Mouse (Mus musculus) lung, adult 18-20 months (tissue): Measurements from ENCODE around the gene Uqcc2.

Experiments used
- DNase-seq, 2 experiments: peaks; one replicate each; pipeline ENCODE4 v3.0.0; 2022; ENCODE audit warnings: mixed read lengths in 2 of 2

The Uqcc2 gene

DNA sequence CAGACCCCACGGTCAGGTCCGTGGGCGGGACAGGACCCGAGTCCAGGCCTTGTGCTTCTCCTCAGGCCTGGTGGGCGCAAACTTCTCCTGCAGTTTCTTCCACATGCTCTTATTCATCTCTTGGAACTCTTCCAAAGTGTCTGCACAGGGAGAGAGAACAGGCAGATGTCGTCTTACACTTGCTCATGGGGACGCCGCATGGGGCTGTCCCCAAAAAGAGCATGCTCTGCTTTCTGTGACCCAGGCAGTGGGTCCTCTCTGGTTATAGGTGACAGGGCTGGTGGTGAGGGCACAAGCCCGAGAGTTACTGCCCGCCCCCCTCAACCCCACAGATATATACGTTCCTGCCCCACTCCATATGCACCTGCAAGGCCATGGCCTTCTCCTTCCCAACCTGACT, 11.0 kb downstream of the Uqcc2 start:
- no peak for DNase-seq

DNA sequence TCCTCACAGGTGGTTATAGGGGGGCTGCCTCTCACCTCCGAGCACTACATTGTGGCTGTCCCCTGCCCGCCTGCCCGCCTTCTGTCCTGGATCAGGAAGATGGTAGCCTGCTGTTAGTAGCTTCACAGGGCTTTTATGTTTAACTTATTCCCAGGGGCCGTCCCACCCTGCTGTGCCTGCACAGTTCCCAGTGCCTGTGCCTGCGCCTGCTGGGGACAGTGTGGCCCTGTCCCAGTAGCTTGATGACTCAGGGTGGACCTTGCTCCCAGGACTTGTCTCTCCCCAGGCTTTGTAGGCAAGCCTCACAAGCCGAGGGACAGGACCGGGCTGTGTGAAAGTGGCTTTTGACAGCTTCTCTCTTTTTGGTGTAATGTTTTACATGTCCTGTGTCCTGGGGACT, 11.9 kb downstream of the Uqcc2 start:
- no peak for DNase-seq

DNA sequence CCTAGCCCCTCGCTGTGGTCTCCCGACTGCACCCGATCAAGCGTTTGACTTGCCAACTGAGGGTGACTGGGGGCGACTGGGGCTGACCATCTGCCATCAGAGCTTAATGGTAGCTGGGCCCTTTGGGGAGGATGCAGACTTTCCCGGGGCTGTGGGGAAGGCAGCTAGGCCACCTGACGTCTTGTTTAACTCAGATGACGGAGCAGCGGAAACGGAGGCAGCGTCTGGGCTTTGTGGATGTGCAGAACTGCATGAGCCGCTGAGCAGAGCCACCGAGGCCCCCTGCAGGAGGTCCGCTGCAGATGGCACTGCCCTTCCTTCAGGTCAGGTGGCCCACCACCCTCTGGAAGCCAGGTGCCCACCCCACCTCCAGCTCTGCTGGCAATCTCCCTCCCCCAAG, 12.4 kb downstream of the Uqcc2 start:
- no peak for DNase-seq

DNA sequence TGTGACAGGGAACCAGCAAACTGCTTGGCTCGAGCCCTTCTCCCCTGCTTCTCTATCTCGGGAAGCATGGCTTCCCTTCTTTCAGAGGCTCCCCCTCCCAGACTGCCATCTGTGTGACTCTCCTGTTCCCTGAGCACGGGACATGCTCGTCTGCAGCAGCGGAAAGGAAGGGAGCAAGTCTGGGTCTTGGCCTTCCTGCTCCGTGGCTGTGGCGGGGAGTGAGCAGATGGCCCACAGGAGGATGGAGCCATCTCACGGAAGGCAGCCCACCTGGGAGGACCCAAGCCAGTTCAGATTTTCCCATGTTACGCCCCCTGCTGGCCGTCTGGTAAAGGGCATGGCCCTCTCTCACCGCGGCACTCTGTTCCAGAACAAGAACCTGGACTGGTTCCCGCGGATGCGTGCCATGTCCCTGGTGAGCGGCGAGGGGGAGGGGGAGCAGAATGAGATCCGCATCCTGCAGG, 13.1 kb downstream of the Uqcc2 start:
- DNase-seq = peak; percentile 61 to 68

DNA sequence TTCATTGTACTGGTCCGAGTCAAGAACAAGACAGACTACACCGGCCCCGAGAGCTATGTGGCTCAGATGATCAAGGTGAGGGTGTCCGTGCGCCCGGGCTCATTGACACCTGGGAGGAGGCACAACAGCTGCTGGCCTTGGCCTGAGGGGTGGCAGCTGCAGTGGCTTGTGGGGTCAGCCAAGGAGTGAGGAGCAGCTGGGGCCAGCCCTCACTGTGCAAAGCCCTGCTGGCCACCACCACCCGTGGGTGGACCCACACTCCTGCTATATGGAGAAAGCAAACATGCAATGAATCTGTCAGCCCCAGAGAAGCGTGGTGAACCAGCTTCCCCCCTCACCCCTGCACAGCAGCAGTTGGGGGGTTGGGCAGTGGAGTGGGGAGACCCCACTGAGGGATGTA, 13.8 kb downstream of the Uqcc2 start:
- no peak for DNase-seq

DNA sequence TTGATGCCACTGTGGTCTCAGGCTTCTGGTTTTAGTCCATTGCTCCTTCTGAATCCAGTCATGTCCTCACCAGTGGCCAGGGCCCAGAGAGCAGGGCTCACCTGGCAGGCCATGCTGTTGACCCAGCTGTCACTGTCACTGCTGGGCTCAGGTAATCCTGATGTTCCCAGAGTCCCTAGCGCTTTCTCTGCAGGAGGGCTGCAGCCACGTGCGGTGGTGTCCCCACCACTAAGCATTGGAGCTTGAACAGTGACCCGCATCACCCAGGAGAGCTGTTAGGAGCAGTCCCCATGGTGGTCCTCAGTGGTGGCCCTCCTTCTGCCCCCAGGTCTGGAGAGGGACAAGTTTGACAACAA, 14.2 kb downstream of the Uqcc2 start:
- DNase-seq = no peak

DNA sequence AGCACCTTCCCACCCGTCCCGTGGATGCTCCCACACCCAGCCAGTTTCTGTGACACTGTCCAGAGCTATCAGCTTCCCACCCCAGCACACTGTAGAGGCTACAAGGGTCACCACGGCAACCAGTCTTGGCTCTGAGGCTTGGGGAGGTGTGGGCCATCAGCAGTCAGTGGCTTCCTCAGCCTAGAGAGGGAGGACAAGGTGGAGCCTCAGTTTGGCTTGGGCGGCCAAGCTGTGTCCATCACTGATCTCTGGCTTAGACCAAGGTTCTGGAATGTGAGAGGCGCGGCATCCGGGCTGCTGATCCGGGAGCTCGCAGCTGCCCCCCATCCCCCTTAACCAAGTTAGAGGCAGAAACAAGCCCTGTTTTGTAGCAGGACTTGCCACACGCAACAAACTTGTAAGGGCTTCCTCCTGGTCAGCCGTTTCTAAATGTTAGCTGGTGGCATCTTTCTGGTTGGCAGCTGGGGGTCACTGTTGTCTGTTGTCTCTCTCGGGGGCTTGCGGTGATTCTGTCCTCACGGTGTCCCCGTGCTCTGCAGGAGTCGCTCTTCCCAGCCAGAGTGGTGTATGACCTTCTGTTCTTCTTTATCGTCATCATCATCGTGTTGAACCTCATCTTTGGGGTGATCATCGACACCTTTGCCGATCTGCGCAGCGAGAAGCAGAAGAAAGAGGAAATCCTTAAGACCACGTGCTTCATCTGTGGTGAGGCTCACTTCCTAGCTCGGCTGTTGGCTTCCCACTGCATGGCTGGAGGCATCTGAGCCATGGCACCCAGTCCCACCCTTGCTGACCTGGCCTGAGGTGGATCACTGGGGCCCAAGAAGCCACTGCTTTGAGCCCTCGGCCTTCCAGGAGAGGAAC, 14.8 kb downstream of the Uqcc2 start:
- DNase-seq = no peak

DNA sequence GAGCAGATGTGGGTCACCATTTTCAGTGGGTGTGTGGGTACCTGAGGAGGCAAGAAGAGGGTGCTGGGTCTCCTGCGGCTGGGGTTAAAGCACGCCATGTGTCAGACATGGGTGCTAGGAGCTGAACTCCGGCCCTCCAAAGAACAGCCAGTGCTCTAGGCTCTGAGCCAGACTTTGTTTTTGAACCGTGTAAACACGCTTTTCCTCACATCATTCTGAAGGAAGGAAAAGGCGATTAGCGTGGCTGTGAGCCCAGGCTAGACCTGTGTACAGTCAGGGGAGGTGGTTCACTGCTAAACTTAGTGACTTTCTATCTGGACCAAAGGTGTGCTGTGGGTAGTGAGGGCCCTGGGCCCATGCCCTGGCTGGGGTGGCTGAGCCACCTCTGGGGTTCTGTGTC, 23.6 kb downstream of the Uqcc2 start:
- peak; percentile 59 to 74 for DNase-seq

DNA sequence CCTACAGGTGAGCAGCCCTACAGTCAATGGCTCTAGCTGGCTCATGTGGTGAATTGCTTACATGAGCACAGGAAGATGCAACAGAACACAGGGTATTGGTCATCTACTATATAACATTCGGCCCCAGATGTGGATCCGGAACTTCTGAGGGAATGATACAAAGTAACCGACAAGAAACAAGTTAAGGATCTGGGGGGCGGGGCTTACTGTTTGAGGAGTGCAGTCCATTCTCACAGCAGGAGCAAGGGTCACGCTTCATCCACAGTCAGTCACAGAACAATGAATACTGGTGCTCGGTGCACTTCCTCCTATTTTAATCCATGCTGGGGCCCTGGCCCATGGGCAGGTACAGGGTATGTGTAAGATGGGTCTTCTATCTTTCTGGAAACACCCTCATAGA, 25.8 kb downstream of the Uqcc2 start:
- no peak for DNase-seq

DNA sequence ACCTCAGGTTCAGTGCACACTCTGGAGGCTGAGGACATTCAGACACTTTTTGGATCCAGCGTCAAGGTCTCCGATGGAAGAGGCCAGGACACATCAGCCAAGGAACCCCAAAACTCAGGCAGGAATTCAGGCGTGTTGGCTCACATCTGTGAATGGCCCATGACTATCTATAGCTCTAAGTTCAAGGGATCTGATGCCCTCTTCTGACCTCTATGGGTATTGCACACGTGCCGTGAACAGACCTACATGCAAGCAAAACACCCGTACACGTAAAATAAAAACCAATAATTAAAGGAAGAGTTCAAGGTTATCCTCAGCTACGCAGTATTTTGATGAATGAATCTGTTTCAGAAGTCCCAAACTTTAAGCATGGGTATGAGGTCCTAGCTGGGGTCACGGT, 27.0 kb downstream of the Uqcc2 start:
- no peak for DNase-seq

DNA sequence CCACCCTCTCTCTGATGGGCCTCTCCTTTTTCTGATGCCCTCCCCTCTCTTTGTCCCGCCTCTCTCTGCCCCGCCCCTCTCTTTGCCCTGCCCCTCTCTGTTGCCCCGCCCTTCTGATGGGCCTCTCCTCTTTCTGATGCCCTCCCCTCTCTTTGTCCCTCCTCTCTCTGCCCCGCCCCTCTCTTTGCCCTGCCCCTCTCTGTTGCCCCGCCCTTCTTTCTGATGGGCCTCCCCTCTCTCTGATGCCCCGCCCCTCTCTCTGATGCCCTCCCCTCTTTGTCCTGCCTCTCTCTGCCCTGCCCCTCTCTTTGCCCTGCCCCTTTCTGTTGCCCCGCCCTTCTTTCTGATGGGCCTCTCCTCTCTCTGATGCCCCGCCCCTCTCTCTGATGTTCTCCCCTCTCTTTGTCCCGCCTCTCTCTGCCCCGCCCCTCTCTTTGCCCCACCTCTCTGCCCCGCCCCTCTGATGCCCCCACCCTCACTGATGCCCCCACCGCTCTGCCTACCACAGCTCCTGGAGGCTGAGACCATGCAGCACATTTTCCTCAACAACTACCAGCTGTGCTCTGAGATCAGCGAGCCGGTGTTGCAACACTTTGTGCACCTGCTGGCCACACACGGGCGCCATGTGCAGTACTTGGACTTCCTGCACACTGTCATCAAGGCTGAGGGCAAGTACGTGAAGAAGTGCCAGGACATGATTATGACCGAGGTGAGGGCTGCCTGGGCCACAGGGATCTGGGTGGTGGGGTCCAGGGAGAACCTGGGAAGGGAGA, 27.8 kb downstream of the Uqcc2 start:
- no peak for DNase-seq

DNA sequence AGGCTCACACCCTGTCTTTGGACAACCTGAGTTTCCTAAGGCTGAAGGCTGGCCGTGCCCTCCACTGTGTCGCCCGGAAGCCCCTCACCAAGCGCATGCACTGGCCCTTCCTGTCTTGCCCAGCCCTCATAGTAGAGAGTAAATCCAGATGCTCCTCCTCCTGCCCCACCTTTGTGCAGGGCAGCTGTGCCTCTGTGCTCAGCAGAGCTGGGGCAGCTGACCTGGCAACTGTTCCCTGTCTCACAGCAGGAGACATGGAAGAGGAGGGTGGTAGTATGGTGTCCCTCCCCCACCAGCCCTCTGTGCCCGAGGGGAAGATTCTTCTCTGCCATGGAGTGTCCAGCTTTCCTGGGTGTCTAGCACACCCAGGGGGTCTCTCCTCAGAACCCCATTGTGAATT, 32.0 kb downstream of the Uqcc2 start:
- DNase-seq = no peak

DNA sequence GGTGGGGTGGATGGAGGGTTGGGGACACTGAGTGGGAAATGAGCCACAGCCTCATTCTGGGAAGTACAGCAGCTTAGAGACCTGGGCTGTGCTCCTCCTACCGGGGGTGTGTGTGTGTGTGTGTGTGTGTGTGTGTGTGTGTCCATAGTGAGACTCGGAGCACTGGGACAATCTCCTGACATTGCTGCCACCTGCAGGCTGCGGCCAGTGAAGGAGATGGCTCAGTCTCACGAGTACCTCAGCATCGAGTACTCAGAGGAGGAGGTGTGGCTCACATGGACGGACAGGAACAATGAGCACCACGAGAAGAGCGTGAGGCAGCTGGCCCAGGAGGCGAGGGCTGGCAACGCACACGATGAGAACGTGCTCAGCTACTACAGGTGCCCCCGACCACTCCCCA, 38.0 kb downstream of the Uqcc2 start:
- peak; percentile 38 to 64 for DNase-seq

DNA sequence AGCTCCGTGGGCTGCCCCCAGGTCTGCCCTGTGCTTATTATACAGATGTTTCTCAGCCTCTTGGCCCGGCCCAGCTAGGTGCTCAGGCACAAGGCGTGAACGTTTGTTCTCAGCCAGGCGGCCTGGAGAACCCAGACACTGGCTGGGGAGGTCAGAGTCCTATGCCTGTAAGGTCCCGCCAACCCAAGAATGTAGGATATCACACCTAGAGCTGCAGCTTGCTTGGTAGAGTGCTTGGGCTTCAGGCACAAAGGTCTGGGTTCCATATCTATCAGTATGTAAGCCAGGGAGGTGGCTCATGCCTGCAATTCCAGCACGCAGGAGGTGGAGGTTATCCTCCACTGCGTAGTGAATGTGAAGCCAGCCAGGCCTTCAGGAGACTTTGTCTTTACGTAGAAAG, 43.6 kb downstream of the Uqcc2 start:
- DNase-seq = no peak

DNA sequence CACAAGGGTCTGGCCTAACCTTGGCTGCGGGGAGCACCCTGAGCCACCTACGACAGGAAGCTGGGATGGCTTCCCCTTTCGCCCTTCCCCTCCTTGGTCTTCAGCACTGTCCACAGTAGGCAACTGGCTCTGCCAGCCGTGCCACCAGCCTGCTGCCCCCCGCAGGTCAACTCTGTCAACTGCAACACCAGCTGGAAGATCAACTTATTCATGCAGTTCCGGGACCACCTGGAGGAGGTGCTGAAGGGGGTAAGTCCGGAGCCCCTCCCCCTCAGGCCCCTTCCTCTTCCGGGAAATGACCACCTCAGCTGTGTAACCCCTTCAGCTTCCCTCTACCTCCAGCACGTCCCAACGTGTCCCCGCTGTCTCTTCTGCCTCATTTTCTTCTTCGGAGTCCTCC, 46.3 kb downstream of the Uqcc2 start:
- DNase-seq = no peak

DNA sequence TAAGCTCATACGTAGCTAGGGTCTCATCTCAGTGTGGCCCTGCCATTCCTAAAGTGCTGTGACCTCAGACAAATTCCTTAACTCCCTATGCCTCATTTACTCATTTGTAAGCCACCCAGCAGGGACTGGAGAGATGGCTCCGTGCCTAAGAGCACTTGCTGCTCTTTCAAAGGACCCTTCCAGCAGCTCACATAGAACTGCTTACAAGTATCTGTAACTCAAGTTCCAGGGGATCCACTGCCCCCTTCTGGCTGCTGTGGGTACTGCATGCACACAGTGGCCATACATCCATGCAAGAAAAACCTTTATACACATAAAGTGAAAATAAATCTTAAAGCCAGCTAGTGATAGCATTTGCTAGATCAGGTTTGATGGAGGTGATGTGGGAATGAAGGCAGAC, 48.0 kb downstream of the Uqcc2 start:
- DNase-seq = peak; percentile 39 to 62

DNA sequence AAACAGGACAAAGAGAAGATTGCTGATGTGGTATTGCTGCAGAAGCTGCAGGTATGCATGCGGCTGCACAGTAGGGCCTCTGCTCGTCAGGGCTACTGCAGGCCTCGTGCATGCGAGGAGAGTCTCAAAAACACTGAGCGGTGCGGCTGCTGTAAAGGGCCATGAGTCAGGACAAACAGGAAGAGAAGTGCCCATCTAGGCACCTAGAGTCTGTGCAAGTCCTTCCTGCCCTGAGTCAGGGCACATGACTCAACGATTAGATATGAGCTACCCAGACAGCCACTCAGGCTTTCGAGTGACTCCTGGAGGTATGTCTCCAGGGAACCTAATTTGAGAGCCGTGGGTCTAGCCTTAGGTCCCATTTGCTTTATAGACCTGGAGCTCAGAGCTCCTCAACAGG, 50.1 kb downstream of the Uqcc2 start:
- peak in 1 of 2 experiments; percentile 35 for DNase-seq

DNA sequence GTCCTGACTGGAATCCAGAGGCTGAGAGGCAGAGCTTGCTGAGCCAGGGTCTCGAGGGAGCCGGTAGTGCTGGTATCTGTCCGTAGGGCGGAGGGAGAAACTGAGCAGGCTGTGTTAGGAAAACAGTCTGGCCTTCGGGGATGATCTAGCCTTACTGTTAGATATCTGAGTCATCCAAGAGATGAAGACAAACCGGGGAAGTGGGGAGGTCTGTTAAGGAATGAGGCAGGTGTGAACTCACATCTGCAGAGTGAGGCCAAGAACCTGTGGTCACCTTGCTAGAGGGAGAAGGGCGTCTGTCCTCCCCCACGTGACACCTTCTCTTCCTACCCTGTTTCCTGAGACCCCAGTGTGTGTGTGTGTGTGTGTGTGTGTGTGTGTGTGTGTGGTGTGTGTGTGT, 50.9 kb downstream of the Uqcc2 start:
- DNase-seq = no peak

DNA sequence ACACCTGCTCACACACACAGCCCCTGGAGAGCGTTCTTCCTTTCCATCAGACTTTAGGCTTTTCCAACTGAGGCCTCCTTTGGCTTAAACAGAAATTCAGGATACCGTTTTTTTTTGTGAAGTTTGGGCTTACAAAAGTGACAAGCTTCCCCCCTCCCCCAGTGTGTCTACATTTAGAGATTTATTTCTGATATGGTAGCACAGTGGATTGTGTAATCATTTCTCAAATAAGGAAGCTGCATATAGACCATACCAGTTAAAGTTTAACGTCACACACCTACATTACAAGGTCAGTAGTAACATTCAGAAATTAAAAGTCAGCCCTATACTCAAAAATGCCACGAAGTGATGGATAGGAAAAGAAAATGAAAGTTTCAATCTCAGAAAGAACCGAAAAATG, 51.8 kb downstream of the Uqcc2 start:
- no peak for DNase-seq

DNA sequence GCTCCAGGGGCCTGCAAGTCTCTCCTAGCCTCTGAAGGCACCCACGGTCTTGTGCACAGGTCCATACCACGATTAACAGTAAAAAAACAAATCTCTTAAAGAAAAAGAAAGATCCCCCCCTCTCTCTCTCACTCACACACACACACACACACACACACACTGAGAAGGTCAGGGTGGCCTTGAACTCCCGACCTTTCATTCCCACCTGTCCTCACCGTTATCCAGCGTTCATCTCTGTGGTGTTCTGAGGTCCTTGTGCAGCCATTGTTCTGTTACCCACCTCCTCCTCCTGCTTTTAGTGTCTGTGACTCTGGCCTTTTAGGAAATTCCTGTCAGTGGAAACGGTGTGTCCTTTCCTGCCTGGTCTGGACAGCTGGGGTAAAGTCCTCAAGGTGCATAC, 55.2 kb downstream of the Uqcc2 start:
- no peak for DNase-seq

DNA sequence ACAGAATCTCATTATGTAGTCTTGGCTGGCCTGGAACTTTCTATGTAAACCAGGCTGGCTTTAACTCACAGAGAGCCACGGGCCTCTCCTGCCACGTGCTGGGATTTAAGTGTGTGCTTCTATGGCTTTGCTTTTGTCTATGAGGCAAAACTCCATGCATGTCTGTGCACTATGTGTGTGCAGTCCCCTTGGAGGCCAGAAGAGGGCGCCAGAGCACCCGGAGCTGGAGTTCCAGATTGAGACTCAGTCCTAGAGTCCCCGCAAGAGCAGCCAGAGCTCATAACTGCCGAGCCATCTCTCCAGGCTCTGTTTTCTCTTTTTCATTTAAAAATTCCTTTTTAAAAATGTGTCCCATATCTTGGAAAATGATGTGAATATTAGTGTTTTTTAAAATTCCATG, 55.8 kb downstream of the Uqcc2 start:
- DNase-seq = no peak

DNA sequence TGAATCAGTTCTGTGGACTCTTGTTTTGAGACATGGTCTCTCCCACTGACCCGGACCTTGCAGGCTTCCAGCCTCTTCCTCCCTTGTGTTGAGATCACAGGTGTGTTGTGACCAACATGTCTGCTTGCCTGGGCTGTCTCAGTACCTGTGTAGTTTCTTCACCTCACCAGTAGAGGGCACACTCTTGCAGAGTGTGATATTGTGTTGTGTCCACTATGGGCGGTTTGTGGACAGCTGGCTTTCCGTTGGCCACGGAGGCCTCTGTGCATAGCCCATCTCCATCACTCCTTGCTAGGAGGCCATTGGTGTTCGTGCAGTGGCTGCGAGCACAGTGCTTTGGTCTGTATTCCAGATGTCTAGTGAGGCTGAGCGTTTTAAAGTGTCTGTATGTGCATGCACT, 56.6 kb downstream of the Uqcc2 start:
- DNase-seq = no peak

DNA sequence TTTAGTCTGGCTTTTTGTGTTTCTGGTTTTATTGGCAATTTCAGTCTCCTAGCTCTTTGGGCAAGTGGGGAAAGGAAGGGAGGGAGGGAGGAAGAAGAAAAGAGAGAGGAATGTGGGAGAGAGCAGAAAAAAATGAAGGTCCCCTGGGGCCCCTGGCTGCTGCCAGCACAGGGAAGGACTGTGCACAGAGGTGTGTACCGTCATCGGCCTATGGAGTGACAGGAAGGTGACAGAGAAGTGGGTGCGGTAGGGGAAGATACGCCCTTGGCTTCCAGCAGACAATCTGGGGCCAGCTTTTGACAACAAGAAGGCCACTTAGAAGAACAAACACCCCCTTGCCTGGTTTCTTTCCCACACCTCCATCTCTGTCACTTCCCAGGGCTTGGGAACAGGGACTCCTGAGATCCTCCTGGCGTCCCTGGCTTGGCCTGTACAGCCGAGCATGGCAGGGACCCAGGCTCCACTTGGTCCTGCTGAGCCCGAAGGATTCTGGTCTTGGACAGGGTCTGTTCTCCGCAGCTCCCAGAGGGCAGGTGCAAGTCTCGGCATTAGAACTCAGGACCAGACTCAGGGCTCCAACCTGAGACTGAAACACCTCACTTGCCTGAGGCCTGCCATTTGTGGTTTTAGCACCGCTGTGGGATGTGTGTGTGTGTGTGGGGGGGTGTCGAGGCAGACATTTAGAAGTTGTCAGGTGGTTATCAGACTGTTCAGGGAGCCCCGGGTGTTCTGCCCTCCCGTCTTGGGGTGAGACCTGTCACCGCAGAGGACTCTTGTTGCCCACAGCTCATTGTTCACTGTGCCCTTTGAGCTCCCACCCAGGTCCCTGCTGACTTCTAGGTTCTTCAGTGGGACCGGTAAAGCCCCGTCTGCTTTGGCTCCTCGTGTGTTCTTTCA, 58.6 kb downstream of the Uqcc2 start:
- no peak for DNase-seq
